Mouse (Mus musculus): ENCODE data around the gene Rac2. TPM values are rescaled to one million over a fixed set of nuclear protein-coding genes. Genes with fewer than 3 reads are reported as not detected.
A peak's percentile ranks its signal among the peaks of the same experiment; 100 is the strongest.

Gene Rac2
- total and polyA plus RNA-seq, 2 experiments = 2.8 to 35.9 TPM

DNA sequence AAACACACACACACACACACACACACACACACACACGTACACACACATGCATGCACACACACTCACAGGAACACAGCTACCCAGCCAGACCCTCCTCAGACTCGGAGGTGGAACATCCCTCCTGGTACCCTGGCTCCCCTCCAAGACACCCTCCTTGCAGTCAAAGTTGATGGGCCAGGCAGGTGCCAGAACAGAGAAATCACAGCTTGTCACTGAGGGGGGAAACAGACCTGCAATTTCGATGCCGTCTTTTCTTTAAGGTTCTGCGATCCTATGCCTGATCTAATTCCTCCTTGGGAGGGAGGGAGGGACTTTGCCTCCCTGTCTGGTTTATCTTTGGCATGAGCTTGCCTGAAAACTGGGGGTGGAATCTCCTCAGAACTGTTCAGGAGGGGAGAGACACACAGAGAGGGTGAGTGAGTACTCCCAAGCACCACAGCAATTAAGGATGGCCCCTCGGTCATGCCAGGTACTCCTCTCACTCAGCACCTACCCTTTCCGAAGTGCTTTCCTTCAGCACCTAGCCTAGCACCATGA is 29.7 kb downstream of the Rac2 start:
- Histone ChIP-seq H3K36me3 (ENCODE audit: control insufficient read depth, insufficient read depth, low read length) (no peaks in the 10 kb centered on the region), H3K4me3 (ENCODE audit: insufficient read depth, low read depth, low read length) (no peak overlapping the region), H3K27me3 (ENCODE audit: control insufficient read depth, insufficient read depth, low read length) (no peaks in the 10 kb centered on the region), H3K27ac (replicated peaks; ENCODE audit: insufficient read depth, low read depth, low read length) (no peak overlapping the region), H3K9ac (ENCODE audit: low read depth, low read length) (no peak overlapping the region), H3K79me2 (ENCODE audit: control insufficient read depth, insufficient read depth, low read length) (no peaks in the 10 kb centered on the region), H3K4me1 (ENCODE audit: control insufficient read depth, insufficient read depth, low read length) (peaks cover 10% of the 10 kb centered on the region)
- TF ChIP-seq CTCF (IDR thresholded peaks at IDR 0.05; ENCODE audit: low read depth, low read length) (no peak), POLR2A (IDR thresholded peaks at IDR 0.05; ENCODE audit: extremely low read depth, insufficient read depth, low read length) (no peak)
- no peak for DNase-seq (ENCODE audit: extremely low read depth, low read depth, low spot score)
- 89% methylated on average over 7 of the region's 7 CpGs for WGBS

DNA sequence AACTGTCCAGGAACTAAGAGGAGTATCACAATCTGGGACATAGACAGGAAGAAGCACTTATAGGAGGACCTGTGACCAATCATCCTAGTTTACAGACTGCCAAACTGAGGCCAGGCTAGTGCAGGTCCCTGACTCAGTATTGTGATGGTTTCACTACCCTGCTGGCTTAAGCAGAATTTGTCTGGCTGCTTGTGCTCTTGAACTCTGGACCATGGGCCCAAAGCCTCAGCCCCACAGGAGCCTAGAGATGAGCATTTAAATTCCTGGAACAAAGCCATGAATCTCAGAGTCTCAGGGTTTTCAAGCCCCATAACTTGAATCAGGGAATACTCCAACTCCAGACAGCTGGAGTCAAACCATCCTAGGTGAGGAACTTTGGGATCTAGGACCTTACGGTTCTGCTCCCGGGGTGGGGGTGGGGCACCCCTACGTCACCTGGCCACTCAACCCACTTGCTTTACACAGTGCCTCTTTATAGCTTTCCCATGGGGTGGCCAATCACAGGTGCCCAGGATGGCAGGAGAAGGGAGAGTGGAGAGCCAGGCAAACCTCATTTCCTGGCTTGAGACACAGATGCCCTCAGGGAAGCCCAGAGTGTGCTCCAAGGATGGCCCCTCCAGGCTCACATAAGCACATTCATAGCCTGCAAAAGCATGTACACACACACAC is 30.4 kb downstream of the Rac2 start:
- Histone ChIP-seq H3K9ac (ENCODE audit: low read depth, low read length) (no peak overlapping the region), H3K36me3 (ENCODE audit: control insufficient read depth, insufficient read depth, low read length) (no peaks in the 10 kb centered on the region), H3K4me1 (ENCODE audit: control insufficient read depth, insufficient read depth, low read length) (peaks cover 10% of the 10 kb centered on the region), H3K27me3 (ENCODE audit: control insufficient read depth, insufficient read depth, low read length) (no peaks in the 10 kb centered on the region), H3K4me3 (ENCODE audit: insufficient read depth, low read depth, low read length) (no peak overlapping the region), H3K27ac (replicated peaks; ENCODE audit: insufficient read depth, low read depth, low read length) (peak overlapping the region; percentile 34), H3K79me2 (ENCODE audit: control insufficient read depth, insufficient read depth, low read length) (no peaks in the 10 kb centered on the region)
- TF ChIP-seq CTCF (IDR thresholded peaks at IDR 0.05; ENCODE audit: low read depth, low read length) = no peak
- DNase-seq (ENCODE audit: extremely low read depth, low read depth, low spot score) = peak; percentile 75
- whole genome bisulfite sequencing = 45% methylated on average over 3 of the region's 3 CpGs

DNA sequence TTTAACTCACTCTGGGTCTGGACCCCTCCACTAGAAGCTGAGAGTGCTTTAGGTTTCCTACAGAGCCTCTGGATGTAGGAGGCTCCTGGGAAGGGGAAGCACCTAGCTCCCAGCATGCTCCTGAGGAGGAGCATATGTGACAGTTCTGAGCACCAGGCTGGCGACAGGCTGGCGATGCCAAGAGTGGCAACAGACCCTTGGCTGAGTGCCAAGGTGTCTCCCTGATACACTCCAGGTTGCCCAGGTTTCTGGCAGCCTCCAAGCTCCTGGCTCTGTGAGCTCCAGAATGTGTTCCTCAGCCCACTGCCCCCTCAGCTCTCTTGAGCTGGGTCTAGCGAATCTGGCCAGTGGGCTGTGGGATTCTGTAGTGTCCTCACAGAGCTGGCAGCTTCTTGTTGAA is 31.0 kb downstream of the Rac2 start:
- no peak overlapping the region for H3K9ac ChIP-seq (ENCODE audit: low read depth, low read length)
- peak; percentile 77 for DNase-seq (ENCODE audit: extremely low read depth, low read depth, low spot score)
- no peak for TF ChIP-seq POLR2A (IDR thresholded peaks at IDR 0.05; ENCODE audit: extremely low read depth, insufficient read depth, low read length)
- TF ChIP-seq CTCF (IDR thresholded peaks at IDR 0.05; ENCODE audit: low read depth, low read length) = no peak
- peak overlapping the region; percentile 34 for H3K27ac ChIP-seq (replicated peaks; ENCODE audit: insufficient read depth, low read depth, low read length)
- no peaks in the 10 kb centered on the region for H3K79me2 ChIP-seq (ENCODE audit: control insufficient read depth, insufficient read depth, low read length)
- H3K4me3 ChIP-seq (ENCODE audit: insufficient read depth, low read depth, low read length) = no peak overlapping the region
- H3K4me1 ChIP-seq (ENCODE audit: control insufficient read depth, insufficient read depth, low read length) = peaks cover 10% of the 10 kb centered on the region
- no peaks in the 10 kb centered on the region for H3K36me3 ChIP-seq (ENCODE audit: control insufficient read depth, insufficient read depth, low read length)
- no peaks in the 10 kb centered on the region for H3K27me3 ChIP-seq (ENCODE audit: control insufficient read depth, insufficient read depth, low read length)
- 28% methylated on average over 3 of the region's 3 CpGs for WGBS

DNA sequence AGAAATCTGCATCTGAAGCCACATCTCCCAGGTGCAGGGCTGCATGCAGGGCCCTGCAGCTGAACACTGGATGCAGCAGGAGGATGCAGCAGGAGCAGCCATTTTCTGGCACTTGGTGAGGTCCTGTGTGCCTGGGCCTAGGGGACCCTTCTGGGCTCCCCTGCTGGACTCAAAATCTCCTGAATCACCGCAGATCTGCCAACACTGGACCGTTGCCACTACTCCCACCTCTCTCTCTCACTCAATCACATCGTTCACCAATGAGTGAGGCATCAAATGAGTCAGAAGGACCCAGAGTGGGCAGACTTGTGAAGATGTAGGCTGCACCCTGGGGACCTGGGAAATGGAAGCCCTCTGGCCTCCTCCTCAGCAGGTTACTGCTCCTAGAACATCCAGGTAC is 31.5 kb downstream of the Rac2 start:
- Histone ChIP-seq H3K9ac (ENCODE audit: low read depth, low read length) (0 out of 2 replicates have a peak overlapping the region, but pooled peaks have one; percentile 8), H3K36me3 (ENCODE audit: control insufficient read depth, insufficient read depth, low read length) (no peaks in the 10 kb centered on the region), H3K79me2 (ENCODE audit: control insufficient read depth, insufficient read depth, low read length) (no peaks in the 10 kb centered on the region), H3K27ac (replicated peaks; ENCODE audit: insufficient read depth, low read depth, low read length) (no peak overlapping the region), H3K4me3 (ENCODE audit: insufficient read depth, low read depth, low read length) (no peak overlapping the region), H3K4me1 (ENCODE audit: control insufficient read depth, insufficient read depth, low read length) (peaks cover 10% of the 10 kb centered on the region), H3K27me3 (ENCODE audit: control insufficient read depth, insufficient read depth, low read length) (no peaks in the 10 kb centered on the region)
- 93% methylated on average over 3 of the region's 3 CpGs for WGBS
- DNase-seq (ENCODE audit: extremely low read depth, low read depth, low spot score) = no peak
- no peak for TF ChIP-seq CTCF (IDR thresholded peaks at IDR 0.05; ENCODE audit: low read depth, low read length)
- TF ChIP-seq POLR2A (IDR thresholded peaks at IDR 0.05; ENCODE audit: extremely low read depth, insufficient read depth, low read length) = no peak

DNA sequence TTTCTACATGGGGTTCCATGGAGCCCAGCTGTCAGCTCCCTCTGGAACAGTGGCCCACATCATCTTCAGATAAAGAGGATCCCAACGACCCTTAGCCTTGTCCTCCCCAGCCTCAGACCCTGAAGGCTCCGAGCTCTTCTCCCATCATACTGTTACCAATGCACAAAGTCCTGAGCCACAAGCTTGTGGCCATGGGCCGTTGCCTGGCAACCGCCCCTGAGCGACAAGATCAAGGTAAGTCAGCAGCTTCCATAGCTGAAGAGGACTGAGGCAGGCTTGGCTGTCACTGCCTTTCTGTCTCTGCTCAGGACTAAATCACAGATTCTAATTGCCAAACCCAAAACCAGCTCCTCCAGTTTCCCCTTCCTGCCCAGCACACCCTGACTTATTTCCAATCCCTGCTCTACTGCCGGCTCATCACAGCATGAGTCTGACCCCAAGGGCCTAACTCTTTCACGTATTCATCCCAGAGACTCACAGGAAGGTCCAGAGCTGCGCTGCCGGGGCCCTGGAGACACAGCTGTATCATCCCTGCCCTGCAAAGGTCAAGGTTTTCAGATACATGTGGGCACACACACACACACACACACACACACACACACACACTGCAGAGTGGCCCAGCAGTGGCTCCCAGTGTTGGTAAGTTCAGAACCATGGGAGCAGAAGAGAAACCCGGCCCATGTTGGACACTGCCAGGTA is 36.7 kb downstream of the Rac2 start:
- no peak overlapping the region for H3K4me3 ChIP-seq (ENCODE audit: insufficient read depth, low read depth, low read length)
- no peak for DNase-seq (ENCODE audit: extremely low read depth, low read depth, low spot score)
- no peak for TF ChIP-seq CTCF (IDR thresholded peaks at IDR 0.05; ENCODE audit: low read depth, low read length)
- no peak for TF ChIP-seq POLR2A (IDR thresholded peaks at IDR 0.05; ENCODE audit: extremely low read depth, insufficient read depth, low read length)
- no peak overlapping the region for H3K27ac ChIP-seq (replicated peaks; ENCODE audit: insufficient read depth, low read depth, low read length)
- H3K4me1 ChIP-seq (ENCODE audit: control insufficient read depth, insufficient read depth, low read length) = peaks cover 17% of the 10 kb centered on the region
- no peaks in the 10 kb centered on the region for H3K27me3 ChIP-seq (ENCODE audit: control insufficient read depth, insufficient read depth, low read length)
- H3K36me3 ChIP-seq (ENCODE audit: control insufficient read depth, insufficient read depth, low read length) = no peaks in the 10 kb centered on the region
- no peaks in the 10 kb centered on the region for H3K79me2 ChIP-seq (ENCODE audit: control insufficient read depth, insufficient read depth, low read length)
- no peak overlapping the region for H3K9ac ChIP-seq (ENCODE audit: low read depth, low read length)
- WGBS = 77% methylated on average over 10 of the region's 10 CpGs
